Mouse (Mus musculus) liver, embryonic 14 days (tissue): Measurements from ENCODE around the gene Gm17019. TPM values are rescaled to one million over a fixed set of nuclear protein-coding genes. Genes with fewer than 3 reads are reported as not detected.

ENCODE experiments used
- polyA plus RNA-seq: library from polyadenylated mRNA; depleted of rRNA; stranded (reverse); fragments of >200 nt; gene quantifications from 2 replicates; pipeline ENCODE4 v1.2.3, GENCODE M21; 2012; rRNA removed

Gene Gm17019
- polyA plus RNA-seq: not detected in 2 replicates

DNA sequence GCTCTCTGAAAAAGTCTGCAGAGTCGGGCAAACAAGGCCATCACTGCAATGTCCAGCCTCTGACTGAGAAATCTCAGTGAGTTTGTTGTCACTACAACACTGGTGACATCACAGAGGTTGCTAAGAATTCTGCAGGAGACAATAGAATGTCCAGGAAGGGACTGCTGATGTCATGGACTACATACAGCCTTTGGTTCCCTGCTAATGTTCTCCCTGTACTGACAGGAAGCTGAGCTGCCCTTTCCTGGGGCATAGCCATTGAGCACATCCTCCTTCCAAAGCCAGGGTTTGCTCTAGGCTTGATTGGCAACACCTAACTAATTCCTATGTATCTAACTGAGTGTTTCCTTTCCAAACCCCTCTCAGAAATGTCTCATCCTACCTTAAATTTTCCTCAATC, at the start of gene Gm17019:
Gm17019 (minus strand) TSS at position 101 of the 400 bp plus-strand sequence.

Other genes with a start within 250 kb of the Gm17019 start
- not detected in 2 replicates for gene Gm9758, start 118.1 kb downstream of the Gm17019 start, polyA plus RNA-seq
- gene Speer4e, start 94.6 kb downstream of the Gm17019 start, polyA plus RNA-seq: not detected in 2 replicates
- not detected in 2 replicates for gene Gm10354, start 54.1 kb downstream of the Gm17019 start, polyA plus RNA-seq